Mouse (Mus musculus) brain, adult 2 months (tissue): ENCODE data around the gene Zfp518b.
A peak's percentile ranks its signal among the peaks of the same experiment; 100 is the strongest.

Source experiments
- DNase-seq: peaks from one replicate; pipeline ENCODE4 v3.0.0; 2011; ENCODE audit warnings: low read depth, low spot score

Zfp518b gene

DNA sequence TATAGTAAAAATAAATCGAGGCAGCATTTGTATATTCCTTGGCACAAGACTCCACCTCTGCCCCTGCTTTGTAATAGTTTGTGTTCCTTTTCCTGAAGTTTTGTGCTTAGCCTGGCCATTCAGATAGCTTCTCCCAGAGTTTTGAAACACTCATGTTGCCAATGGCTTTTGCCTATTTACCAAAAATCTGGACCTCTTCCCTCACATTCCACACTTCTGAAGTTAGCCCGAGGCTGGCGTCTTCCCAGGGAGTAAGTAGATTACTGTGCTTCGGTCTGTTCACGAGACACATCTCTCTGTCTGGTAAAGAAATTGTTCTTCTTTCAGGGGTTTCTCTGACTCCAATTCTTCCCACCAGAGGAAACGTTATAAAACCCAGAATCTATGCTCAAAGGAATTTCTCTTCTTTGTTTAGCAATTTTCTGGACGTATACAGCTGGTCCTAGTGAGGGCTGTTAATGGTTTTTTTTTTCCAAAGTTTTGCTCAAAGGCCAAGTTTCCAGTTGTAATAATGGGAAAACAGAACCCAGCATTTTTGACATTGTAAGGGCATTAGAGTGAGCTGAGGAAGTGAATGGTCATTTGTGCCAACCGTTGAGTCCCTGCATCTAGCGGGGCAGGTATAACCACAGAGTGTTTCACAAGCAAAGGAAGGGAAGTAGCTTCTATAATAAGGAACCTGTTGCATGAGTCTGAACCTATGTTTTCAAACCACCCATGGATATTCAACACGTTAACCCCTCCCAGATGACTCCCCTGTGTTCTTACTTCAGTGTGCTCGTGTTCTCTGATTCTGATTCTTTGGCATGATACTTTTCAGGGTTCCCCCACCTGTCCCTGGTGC, 50.1 kb downstream of the Zfp518b start:
- no peak for DNase-seq

DNA sequence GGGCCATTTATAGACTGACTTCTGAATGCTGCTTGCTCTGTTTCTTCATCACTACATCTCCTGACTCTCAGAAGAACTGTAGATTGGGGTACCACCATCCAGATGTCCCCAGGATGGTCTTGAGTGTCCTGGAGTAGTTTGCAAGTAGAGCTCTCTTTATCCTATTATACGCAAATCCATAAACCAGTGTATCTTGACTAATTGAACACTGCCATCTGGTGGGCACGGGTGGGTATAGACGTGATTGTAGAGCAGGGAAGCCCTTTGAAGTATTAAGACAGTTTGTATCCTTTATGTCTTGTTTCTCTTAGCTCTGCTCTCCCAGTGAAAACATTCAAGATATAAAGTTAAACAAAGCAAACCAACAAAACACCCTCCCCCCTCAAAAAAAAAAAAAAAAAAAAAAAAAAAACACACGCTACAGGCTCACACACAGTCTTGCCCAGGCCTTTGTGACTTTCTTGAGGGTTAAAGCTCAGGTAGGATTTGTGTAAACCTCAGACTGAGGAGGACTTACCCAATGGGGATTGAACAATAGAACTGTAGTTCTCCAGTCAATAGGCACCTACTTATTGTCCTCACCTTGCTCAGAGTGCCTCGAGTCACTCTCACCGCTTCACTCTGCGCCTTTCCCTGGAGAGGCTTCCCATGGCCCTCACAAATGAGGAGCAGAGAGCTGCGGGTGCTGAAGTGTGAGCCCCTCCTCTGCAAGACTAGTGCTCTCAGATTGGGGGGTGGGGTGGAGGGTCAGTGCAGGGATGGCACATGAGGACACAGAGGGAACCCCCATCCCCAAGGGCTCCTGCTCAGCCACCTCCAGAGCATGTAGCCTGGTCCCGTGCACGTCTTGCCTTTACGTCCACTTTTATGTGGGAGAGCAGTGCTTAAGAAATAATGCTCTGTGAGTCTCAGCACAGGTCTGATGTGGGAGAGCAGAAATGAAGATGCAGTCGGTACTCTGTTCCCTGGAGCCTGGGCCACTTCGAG, 51.9 kb downstream of the Zfp518b start:
- DNase-seq = peak; percentile 89

DNA sequence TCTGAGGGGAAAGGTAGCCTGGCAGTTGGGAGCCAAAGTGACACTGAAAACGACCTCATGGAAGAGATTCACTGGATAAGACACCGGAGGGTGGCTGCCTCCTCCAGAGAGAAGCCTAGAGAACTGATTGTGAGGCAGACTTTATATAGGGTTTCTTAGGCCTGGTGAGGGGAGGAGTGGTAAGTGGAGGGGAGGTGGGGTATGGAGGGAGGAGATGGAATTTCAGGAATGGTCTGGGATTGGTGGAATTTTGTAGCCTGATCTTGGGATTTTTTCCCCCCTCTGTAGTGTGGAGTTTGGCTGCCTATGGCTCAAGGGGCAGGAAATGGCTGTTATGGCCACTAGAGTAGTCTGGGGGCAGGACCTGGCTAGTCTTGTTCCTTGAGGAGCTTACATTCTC, 56.6 kb downstream of the Zfp518b start:
- DNase-seq = no peak

DNA sequence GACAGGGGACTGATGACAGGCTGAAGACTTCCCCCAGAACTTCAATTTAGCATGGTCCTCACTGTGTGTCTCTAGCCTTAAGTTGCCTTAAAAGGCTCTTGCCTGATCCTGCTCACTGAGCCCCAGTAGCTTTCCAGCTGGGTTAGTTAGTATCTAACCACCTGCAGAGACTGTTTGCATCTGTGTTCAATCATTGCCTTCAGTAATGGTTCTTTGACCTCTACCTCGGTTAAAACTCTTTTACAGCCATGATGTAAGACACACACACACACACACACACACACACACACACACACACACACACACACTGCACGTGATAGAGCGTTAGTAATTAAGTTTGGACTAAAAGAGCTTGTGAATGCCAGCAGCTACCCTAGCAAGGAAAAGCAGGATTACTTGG, 57.7 kb downstream of the Zfp518b start:
- no peak for DNase-seq

DNA sequence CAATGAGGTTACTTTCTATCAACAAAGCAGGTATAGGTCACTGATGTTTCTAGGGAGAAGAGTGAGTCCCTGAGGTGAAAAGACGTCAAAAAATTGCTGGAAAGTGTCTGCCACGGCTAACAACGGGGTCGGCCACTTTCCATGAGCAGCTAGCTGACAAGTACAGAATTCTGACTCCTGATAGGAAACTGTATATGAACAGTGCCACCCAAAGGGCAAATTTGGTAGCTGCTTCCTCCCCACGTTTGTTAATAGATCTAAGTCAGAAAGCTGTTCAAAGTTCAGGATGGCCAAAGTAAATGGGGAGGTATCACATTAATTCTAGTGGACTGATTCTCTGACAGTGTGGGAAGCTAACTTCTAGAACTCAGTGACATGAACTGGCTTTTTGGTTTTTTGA, 63.8 kb downstream of the Zfp518b start:
- peak; percentile 74 for DNase-seq

DNA sequence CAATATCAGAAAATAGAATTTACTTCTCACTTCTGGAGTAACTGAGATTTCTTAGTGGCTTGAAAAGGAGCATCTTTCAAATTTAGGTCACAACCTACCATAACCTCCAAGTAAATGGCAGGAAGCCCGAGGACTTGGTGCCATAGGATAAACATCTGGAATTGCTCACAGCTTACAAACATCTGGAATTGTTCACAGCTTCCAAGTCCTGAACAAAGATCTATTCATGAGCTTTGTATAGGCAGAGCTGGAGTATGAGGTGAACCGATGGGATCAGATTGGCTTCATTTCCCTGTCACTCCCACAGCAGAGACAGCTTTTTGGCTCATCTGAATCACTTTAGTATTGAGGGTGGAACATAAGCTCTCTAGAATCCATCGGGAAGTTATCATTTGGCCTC, 65.7 kb downstream of the Zfp518b start:
- DNase-seq = no peak
